Mouse (Mus musculus) forebrain, embryonic 16.5 days (tissue): ENCODE data around the gene Atp5b. TPM values are rescaled to one million over a fixed set of nuclear protein-coding genes. Genes with fewer than 3 reads are reported as not detected.

Experiments used
- ATAC-seq: fragments of 200-750 bp; cut with Nextera tagmentation; 2 replicates; pipeline ENCODE4 v1.8.0; 2017; ENCODE audit warnings: mild to moderate bottlenecking, moderate library complexity
- H3K27ac ChIP-seq: fragments of 300-500 bp; sonication (generic); 2 replicates; pipeline ENCODE4 v1.5.1; 2014; ENCODE audit warnings: low read length, control low read depth
- H3K27me3 ChIP-seq: fragments of 300-500 bp; sonication (generic); replicated peaks from 2 replicates; pipeline ENCODE4 v1.6.1; 2014; ENCODE audit warnings: low read length; ENCODE audit not compliant: control insufficient read depth, insufficient read depth
- H3K36me3 ChIP-seq: fragments of 300-500 bp; sonication (generic); 2 replicates; pipeline ENCODE4 v1.6.1; 2014; ENCODE audit not compliant: control insufficient read depth, insufficient read depth
- H3K4me1 ChIP-seq: fragments of 300-500 bp; sonication (generic); replicated peaks from 2 replicates; pipeline ENCODE4 v1.6.1; 2014; ENCODE audit warnings: low read length; ENCODE audit not compliant: control insufficient read depth, insufficient read depth
- H3K4me2 ChIP-seq: fragments of 300-500 bp; sonication (generic); 2 replicates; pipeline ENCODE4 v1.6.1; 2014; ENCODE audit warnings: mild to moderate bottlenecking, low read length, control low read depth
- H3K4me3 ChIP-seq: fragments of 300-500 bp; sonication (generic); replicated peaks from 2 replicates; pipeline ENCODE4 v1.5.1; 2014; ENCODE audit warnings: mild to moderate bottlenecking, low read length, control low read depth
- H3K9ac ChIP-seq: fragments of 300-500 bp; sonication (generic); replicated peaks from 2 replicates; pipeline ENCODE4 v1.6.1; 2014; ENCODE audit warnings: low read depth, low read length, control low read depth
- H3K9me3 ChIP-seq: fragments of 300-500 bp; sonication (generic); 2 replicates; pipeline ENCODE4 v1.6.1; 2016; ENCODE audit warnings: low read length; ENCODE audit not compliant: control insufficient read depth
- WGBS: fragments of 180-500 bp; shearing (Covaris S2); extraction: QIAGEN DNeasy Blood & Tissue Kit; methylation state at CpG from one replicate; pipeline ENCODE4 v1.1.7; 2014; 5-methylcytosine and 5-hydroxymethylcytosine counted together
- polyA plus RNA-seq: library from polyadenylated mRNA; unstranded; fragments of >200 nt; fragmentation: Nextera tagmentation; extraction: Ambion mirVana; gene quantifications from 2 replicates; pipeline ENCODE4 v1.2.1, GENCODE M21; 2015

Gene Atp5b
- polyA plus RNA-seq, 1 experiment from 2014 or later: 2,097 TPM

- no peak overlapping the region for H3K4me2 ChIP-seq
- no peak for ATAC-seq
- no peak overlapping the region for H3K27ac ChIP-seq
- no peaks in the 10 kb centered on the region for H3K4me1 ChIP-seq
- no peak overlapping the region for H3K4me3 ChIP-seq
- WGBS: 95% methylated on average over 4 of the region's 4 CpGs
- no peaks in the 10 kb centered on the region for H3K9me3 ChIP-seq
- H3K27me3 ChIP-seq: no peaks in the 10 kb centered on the region
- peaks cover 23% of the 10 kb centered on the region for H3K36me3 ChIP-seq
- H3K9ac ChIP-seq: no peak overlapping the region
Measured at GRCm38 (mm10) chr10:128110103-128110761, 27.2 kb downstream of the Atp5b start.

DNA sequence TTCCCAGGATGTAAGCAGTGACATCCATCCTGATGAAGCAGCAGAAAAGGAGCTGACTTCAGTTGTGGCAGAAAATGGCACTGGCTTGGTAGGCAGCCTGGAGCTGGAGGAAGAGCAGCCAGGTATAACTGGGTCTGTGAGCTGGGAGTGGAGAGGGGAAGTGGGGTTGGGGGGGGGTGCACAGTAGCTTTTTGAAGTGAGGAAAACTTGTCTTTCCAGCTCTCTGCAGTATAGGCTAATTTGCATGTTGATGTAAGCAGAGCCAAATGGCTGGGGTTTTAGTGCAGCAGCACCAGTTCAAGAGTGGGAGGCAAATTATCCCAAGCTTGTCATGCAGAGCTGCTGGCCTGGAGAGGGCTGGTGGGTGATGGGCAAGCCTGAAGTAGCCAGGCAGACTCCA is 28.2 kb downstream of the Atp5b start:
- peaks cover 29% of the 10 kb centered on the region for H3K36me3 ChIP-seq
- H3K9ac ChIP-seq: no peak overlapping the region
- no peak overlapping the region for H3K4me2 ChIP-seq
- H3K4me3 ChIP-seq: no peak overlapping the region
- H3K9me3 ChIP-seq: no peaks in the 10 kb centered on the region
- ATAC-seq: no peak
- H3K27me3 ChIP-seq: no peaks in the 10 kb centered on the region
- H3K4me1 ChIP-seq: no peaks in the 10 kb centered on the region
- no peak overlapping the region for H3K27ac ChIP-seq

- no peaks in the 10 kb centered on the region for H3K4me1 ChIP-seq
- H3K27me3 ChIP-seq: no peaks in the 10 kb centered on the region
- H3K9ac ChIP-seq: no peak overlapping the region
- H3K36me3 ChIP-seq: peaks cover 69% of the 10 kb centered on the region
- H3K9me3 ChIP-seq: no peaks in the 10 kb centered on the region
- WGBS: 92% methylated on average over 7 of the region's 7 CpGs
- no peak for ATAC-seq
- no peak overlapping the region for H3K4me3 ChIP-seq
- H3K4me2 ChIP-seq: no peak overlapping the region
- H3K27ac ChIP-seq: no peak overlapping the region
Measured at GRCm38 (mm10) chr10:128123833-128124232, 40.8 kb downstream of the Atp5b start.

- H3K36me3 ChIP-seq: peaks cover 63% of the 10 kb centered on the region
- no peak overlapping the region for H3K9ac ChIP-seq
- no peak for ATAC-seq
- H3K27ac ChIP-seq: no peak overlapping the region
- H3K4me3 ChIP-seq: no peak overlapping the region
- no peaks in the 10 kb centered on the region for H3K4me1 ChIP-seq
- H3K4me2 ChIP-seq: no peak overlapping the region
- WGBS: 92% methylated on average over 9 of the region's 9 CpGs
- H3K9me3 ChIP-seq: no peaks in the 10 kb centered on the region
- H3K27me3 ChIP-seq: no peaks in the 10 kb centered on the region
Measured at GRCm38 (mm10) chr10:128124831-128125230, 41.8 kb downstream of the Atp5b start.

GRCm38 (mm10) chr10:128125951-128126350 is 42.9 kb downstream of the Atp5b start:
- Histone ChIP-seq H3K27me3 (no peaks in the 10 kb centered on the region), H3K27ac (no peak overlapping the region), H3K4me2 (no peak overlapping the region), H3K9me3 (no peaks in the 10 kb centered on the region), H3K4me1 (no peaks in the 10 kb centered on the region), H3K4me3 (no peak overlapping the region), H3K36me3 (peaks cover 61% of the 10 kb centered on the region), H3K9ac (no peak overlapping the region)
- no peak for ATAC-seq
- 92% methylated on average over 14 of the region's 14 CpGs for WGBS

DNA sequence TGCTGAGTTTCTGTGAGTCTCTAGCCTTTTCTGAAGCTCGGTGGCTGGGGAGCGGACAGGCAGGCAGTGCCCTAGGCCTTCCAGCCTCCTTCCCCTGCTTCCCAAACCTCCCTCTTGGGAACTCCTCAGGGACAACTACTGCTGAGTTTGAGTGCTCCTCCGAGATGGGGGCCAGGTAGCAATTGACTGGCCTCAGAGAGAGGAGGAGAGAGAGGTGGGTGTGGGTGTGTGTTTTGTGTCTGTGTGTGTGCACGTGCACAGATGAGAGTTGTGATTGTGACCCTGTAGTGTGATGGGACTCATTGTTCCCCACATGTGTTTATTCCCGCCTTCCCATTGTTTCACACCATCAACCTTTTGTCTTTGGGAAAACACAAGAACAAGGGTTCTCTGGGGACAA is 44.4 kb downstream of the Atp5b start:
- no peak overlapping the region for H3K9ac ChIP-seq
- H3K27ac ChIP-seq: no peak overlapping the region
- H3K4me2 ChIP-seq: no peak overlapping the region
- no peaks in the 10 kb centered on the region for H3K27me3 ChIP-seq
- H3K36me3 ChIP-seq: peaks cover 48% of the 10 kb centered on the region
- WGBS: 75% methylated on average over 5 of the region's 5 CpGs
- H3K4me1 ChIP-seq: no peaks in the 10 kb centered on the region
- H3K9me3 ChIP-seq: no peaks in the 10 kb centered on the region
- ATAC-seq: no peak
- no peak overlapping the region for H3K4me3 ChIP-seq

DNA sequence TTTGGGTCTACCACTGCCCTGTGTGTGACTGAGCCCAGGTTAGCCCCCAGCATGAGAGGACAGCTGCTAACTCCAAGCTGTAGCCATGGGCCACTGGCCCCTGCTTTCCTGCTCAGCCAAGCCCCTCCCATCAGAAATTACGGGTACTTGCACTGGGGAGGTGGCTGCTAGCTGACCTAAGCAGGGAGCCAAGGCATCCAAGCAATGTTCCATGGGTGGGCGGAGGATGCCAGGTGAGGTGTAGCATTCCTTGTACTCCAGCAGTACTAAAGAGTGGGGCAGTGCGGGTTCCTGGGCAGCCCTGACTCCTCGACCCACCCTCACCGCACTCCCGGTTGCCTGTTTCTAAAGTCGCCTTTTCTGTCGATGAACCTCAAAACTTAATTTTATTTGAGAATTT is 45.1 kb downstream of the Atp5b start:
- Histone ChIP-seq H3K36me3 (peaks cover 42% of the 10 kb centered on the region), H3K27ac (no peak overlapping the region), H3K9me3 (no peaks in the 10 kb centered on the region), H3K4me2 (no peak overlapping the region), H3K4me3 (no peak overlapping the region), H3K4me1 (no peaks in the 10 kb centered on the region), H3K9ac (no peak overlapping the region), H3K27me3 (no peaks in the 10 kb centered on the region)
- WGBS: 85% methylated on average over 8 of the region's 8 CpGs
- ATAC-seq: no peak

- no peaks in the 10 kb centered on the region for H3K27me3 ChIP-seq
- no peak overlapping the region for H3K4me3 ChIP-seq
- WGBS: 85% methylated on average over 3 of the region's 3 CpGs
- peaks cover 15% of the 10 kb centered on the region for H3K36me3 ChIP-seq
- H3K9ac ChIP-seq: no peak overlapping the region
- H3K9me3 ChIP-seq: no peaks in the 10 kb centered on the region
- no peak overlapping the region for H3K27ac ChIP-seq
- no peaks in the 10 kb centered on the region; the same call in 1 of the 2 replicates for H3K4me1 ChIP-seq
- no peak overlapping the region for H3K4me2 ChIP-seq
- no peak for ATAC-seq
Measured at GRCm38 (mm10) chr10:128131297-128131696, 48.2 kb downstream of the Atp5b start.

GRCm38 (mm10) chr10:128131812-128132211 is 48.7 kb downstream of the Atp5b start:
- H3K9ac ChIP-seq: no peak overlapping the region
- no peak overlapping the region for H3K27ac ChIP-seq
- H3K27me3 ChIP-seq: no peaks in the 10 kb centered on the region
- no peak overlapping the region for H3K4me3 ChIP-seq
- ATAC-seq: no peak
- H3K4me2 ChIP-seq: no peak overlapping the region
- H3K36me3 ChIP-seq: peaks cover 10% of the 10 kb centered on the region; the same call in 1 of the 2 replicates
- no peaks in the 10 kb centered on the region for H3K9me3 ChIP-seq
- no peaks in the 10 kb centered on the region; the same call in 1 of the 2 replicates for H3K4me1 ChIP-seq
